Mouse (Mus musculus) urinary bladder, adult 2 months (tissue): ENCODE measurements around the gene Pla2g6. TPM values are rescaled to one million over a fixed set of nuclear protein-coding genes. Genes with fewer than 3 reads are reported as not detected.

Experiments used
- DNase-seq: peaks from one replicate; pipeline ENCODE4 v3.0.0; 2022; ENCODE audit warnings: low spot score
- polyA plus RNA-seq: library from polyadenylated mRNA; depleted of rRNA; stranded (reverse); fragments of >200 nt; gene quantifications from 2 replicates; pipeline ENCODE4 v1.2.3, GENCODE M21; 2012

The Pla2g6 gene
- polyA plus RNA-seq, 1 experiment = 20.6 TPM

- DNase-seq = no peak
Measured at GRCm38 (mm10) chr15:79322991-79323790, 5.0 kb downstream of the Pla2g6 start.

GRCm38 (mm10) chr15:79322281-79322990 lies 5.8 kb downstream of the Pla2g6 start:
- DNase-seq = no peak

- no peak for DNase-seq
Measured at GRCm38 (mm10) chr15:79321733-79322190, 6.4 kb downstream of the Pla2g6 start.

- DNase-seq = no peak
Measured at GRCm38 (mm10) chr15:79313848-79314369, 14.3 kb downstream of the Pla2g6 start.

- no peak for DNase-seq
Measured at GRCm38 (mm10) chr15:79307861-79308260, 20.3 kb downstream of the Pla2g6 start.

GRCm38 (mm10) chr15:79306043-79306637 lies 22.1 kb downstream of the Pla2g6 start:
- DNase-seq = no peak

- no peak for DNase-seq
Measured at GRCm38 (mm10) chr15:79304832-79305231, 23.4 kb downstream of the Pla2g6 start.

- no peak for DNase-seq
Measured at GRCm38 (mm10) chr15:79303725-79304124, 24.5 kb downstream of the Pla2g6 start.

GRCm38 (mm10) chr15:79299563-79300155 lies 28.5 kb downstream of the Pla2g6 start:
- DNase-seq = no peak

GRCm38 (mm10) chr15:79298553-79298952 lies 29.6 kb downstream of the Pla2g6 start:
- DNase-seq = no peak

GRCm38 (mm10) chr15:79292779-79293178 lies 35.4 kb downstream of the Pla2g6 start:
- no peak for DNase-seq

- DNase-seq = no peak
Measured at GRCm38 (mm10) chr15:79290340-79290739, 37.9 kb downstream of the Pla2g6 start.

GRCm38 (mm10) chr15:79289441-79289840 lies 38.7 kb downstream of the Pla2g6 start:
- DNase-seq = no peak

- no peak for DNase-seq
Measured at GRCm38 (mm10) chr15:79288387-79288786, 39.8 kb downstream of the Pla2g6 start.

- DNase-seq = no peak
Measured at GRCm38 (mm10) chr15:79287091-79287490, 41.1 kb downstream of the Pla2g6 start.

GRCm38 (mm10) chr15:79286141-79286540 lies 42.0 kb downstream of the Pla2g6 start:
- DNase-seq = no peak

GRCm38 (mm10) chr15:79285399-79285798 lies 42.8 kb downstream of the Pla2g6 start, which contains the start of gene Baiap2l2:
Gene Baiap2l2 (minus strand): TSS chr15:79285537.
- no peak for DNase-seq

- DNase-seq = no peak
Measured at GRCm38 (mm10) chr15:79283371-79283770, 44.8 kb downstream of the Pla2g6 start.

- DNase-seq = no peak
Measured at GRCm38 (mm10) chr15:79282434-79282833, 45.8 kb downstream of the Pla2g6 start.

- no peak for DNase-seq
Measured at GRCm38 (mm10) chr15:79281389-79281788, 46.8 kb downstream of the Pla2g6 start.

GRCm38 (mm10) chr15:79280850-79281249 lies 47.3 kb downstream of the Pla2g6 start:
- DNase-seq = no peak

- DNase-seq = no peak
Measured at GRCm38 (mm10) chr15:79280209-79280608, 48.0 kb downstream of the Pla2g6 start.
